Mouse (Mus musculus): ENCODE results near the gene Akap2.

DNA sequence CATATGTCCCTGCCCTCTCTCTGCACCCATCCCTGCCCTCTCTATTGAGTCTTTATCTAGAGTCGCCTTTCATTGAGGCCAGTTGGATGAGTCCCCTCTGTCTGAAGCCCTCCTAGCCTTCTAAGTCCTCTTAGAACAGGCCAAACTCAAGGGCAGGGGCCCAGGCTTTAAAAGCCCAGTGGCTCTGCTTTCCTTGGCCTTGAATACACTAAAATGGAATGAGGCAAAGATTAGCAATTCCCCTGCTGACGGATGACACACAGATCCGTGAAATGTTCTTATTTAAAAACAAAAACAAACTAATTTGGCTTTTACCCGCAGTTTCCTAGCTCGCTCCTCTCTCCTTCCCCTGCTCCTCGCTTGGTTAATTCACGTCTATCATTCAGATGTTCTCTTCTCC lies 45.0 kb downstream of the Akap2 start:
- TF ChIP-seq GATA1 (IDR thresholded peaks at IDR 0.05; ENCODE audit: borderline replicate concordance, low read length) = no peak
- TF ChIP-seq CTCF (IDR thresholded peaks at IDR 0.05; ENCODE audit: low read depth, low read length) = no peak
- no peak for TF ChIP-seq TAL1 (conservative IDR thresholded peaks at IDR 0.05; ENCODE audit: low read depth, low read length)
- no peak for TF ChIP-seq POLR2AphosphoS5 (IDR thresholded peaks at IDR 0.05; ENCODE audit: insufficient replicate concordance, low read depth, low read length)
